Mouse (Mus musculus) limb, embryonic 15.5 days (tissue): Measurements from ENCODE around the gene Relb. TPM values are rescaled to one million over a fixed set of nuclear protein-coding genes. Genes with fewer than 3 reads are reported as not detected.

Experiments
- ATAC-seq: fragments of 200-750 bp; cut with Nextera tagmentation; 2 replicates; pipeline ENCODE4 v1.8.0; 2017; ENCODE audit warnings: low read depth, moderate TSS enrichment; ENCODE audit not compliant: insufficient number of reproducible peaks, low FRiP score, low TSS enrichment
- H3K27ac ChIP-seq: fragments of 300-500 bp; sonication (generic); 2 replicates; pipeline ENCODE4 v1.5.1; 2015; ENCODE audit warnings: moderate library complexity, mild to moderate bottlenecking, inconsistent platforms
- H3K27me3 ChIP-seq: fragments of 300-500 bp; sonication (generic); 2 replicates; pipeline ENCODE4 v1.6.1; 2015; ENCODE audit warnings: inconsistent platforms
- H3K36me3 ChIP-seq: fragments of 300-500 bp; sonication (generic); 2 replicates; pipeline ENCODE4 v1.6.1; 2015; ENCODE audit warnings: inconsistent platforms
- H3K4me1 ChIP-seq: fragments of 300-500 bp; sonication (generic); 2 replicates; pipeline ENCODE4 v1.6.1; 2015; ENCODE audit warnings: inconsistent platforms
- H3K4me2 ChIP-seq: fragments of 300-500 bp; sonication (generic); 2 replicates; pipeline ENCODE4 v1.6.1; 2015; ENCODE audit warnings: mild to moderate bottlenecking, inconsistent platforms
- H3K4me3 ChIP-seq: fragments of 300-500 bp; sonication (generic); 2 replicates; pipeline ENCODE4 v1.5.1; 2015; ENCODE audit warnings: mild to moderate bottlenecking, inconsistent platforms
- H3K9ac ChIP-seq: fragments of 300-500 bp; sonication (generic); 2 replicates; pipeline ENCODE4 v1.6.1; 2015; ENCODE audit warnings: inconsistent platforms
- H3K9me3 ChIP-seq: fragments of 300-500 bp; sonication (generic); 2 replicates; pipeline ENCODE4 v1.6.1; 2016; ENCODE audit warnings: inconsistent platforms
- WGBS: fragments of 180-500 bp; shearing (Covaris S2); methylation state at CpG from one replicate; pipeline ENCODE4 v1.1.7; 2015; 5-methylcytosine and 5-hydroxymethylcytosine counted together
- polyA plus RNA-seq: library from polyadenylated mRNA; unstranded; fragments of >200 nt; fragmentation: Nextera tagmentation; extraction: Ambion mirVana; gene quantifications from 2 replicates; pipeline ENCODE4 v1.2.1, GENCODE M21; 2015

The Relb gene
- polyA plus RNA-seq, 1 experiment from 2014 or later: 11.8 TPM

DNA sequence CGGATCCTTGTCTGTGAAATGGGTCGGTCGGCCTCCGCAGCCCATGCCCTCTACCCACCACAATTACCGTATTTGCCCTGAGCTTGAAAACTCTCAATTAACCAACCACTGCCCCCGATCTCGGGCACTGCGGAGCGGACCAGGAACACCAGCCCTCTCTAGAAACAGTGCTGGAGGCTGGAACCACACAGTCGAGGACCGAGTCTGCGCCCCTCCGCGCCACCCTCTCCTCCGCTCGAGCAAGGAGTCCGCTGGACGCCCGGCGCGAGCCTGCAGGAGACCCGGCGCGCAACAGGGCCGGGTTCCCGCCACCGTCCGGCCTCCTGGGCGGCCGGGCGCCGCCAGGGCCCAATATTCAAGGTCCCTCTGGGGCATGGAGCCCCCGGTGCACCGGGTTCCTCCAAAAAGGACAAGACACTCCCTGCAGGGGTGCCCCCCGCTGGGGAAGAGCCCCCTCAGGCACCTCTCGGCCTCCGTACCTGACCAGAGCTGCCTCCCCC, 35.3 kb upstream of the Relb start:
- Histone ChIP-seq H3K9ac (peak overlapping the region; percentile 100), H3K27me3 (no peaks in the 10 kb centered on the region), H3K4me2 (peak overlapping the region; percentile 88), H3K9me3 (no peaks in the 10 kb centered on the region), H3K4me1 (peaks cover 25% of the 10 kb centered on the region), H3K4me3 (peak overlapping the region; percentile 100), H3K27ac (peak overlapping the region; percentile 69), H3K36me3 (peaks cover 16% of the 10 kb centered on the region)
- under 1% methylated on average over 36 of the region's 37 CpGs for WGBS
- peak; percentile 24 for ATAC-seq

DNA sequence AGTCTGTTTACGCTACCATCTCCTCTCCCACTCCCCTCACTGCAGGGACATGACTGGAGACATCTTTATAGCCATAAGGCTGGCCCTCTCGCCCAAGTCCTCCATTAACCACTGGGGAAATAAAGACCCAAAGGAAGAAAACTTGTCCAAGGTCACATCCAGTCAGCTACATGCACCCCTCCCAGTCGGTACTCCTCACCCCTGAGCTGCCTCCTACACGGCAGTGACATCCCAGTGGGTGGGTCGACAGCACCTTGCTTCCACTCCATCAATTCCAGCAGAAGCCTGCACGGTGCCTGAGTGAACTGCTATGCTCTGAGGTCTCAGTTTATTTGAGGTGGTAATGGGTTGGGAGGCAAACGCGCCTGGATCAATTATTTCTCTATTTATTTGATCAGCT, 34.7 kb upstream of the Relb start:
- Histone ChIP-seq H3K4me1 (peaks cover 20% of the 10 kb centered on the region), H3K27me3 (no peaks in the 10 kb centered on the region), H3K4me3 (peak overlapping the region; percentile 100), H3K9me3 (no peaks in the 10 kb centered on the region), H3K9ac (peak overlapping the region; percentile 100), H3K27ac (no peak overlapping the region), H3K36me3 (peaks cover 21% of the 10 kb centered on the region), H3K4me2 (peak overlapping the region; percentile 88)
- WGBS: 16% methylated on average over 8 of the region's 8 CpGs
- ATAC-seq: no peak

DNA sequence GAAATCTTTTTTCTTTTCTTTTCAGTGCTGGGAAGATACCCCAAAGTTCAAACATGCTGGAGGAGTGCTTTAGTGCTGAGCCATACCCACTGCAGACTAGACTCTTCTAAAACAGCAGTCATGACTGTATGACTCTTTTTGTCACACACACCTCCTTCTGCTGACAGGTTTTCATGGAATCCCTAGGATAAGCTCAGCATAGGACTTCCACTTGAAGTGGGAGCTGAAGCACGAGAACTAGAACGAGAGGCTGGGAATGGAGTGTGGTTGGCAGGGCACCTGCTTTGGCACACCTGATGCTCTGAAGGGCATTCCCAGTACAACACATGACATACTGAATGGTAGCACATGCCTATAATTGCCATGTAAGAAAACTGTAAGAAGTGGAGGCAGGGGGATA, 23.4 kb upstream of the Relb start:
- Histone ChIP-seq H3K9me3 (no peaks in the 10 kb centered on the region), H3K4me2 (no peak overlapping the region), H3K4me3 (no peak overlapping the region), H3K27me3 (no peaks in the 10 kb centered on the region), H3K27ac (no peak overlapping the region), H3K9ac (no peak overlapping the region), H3K4me1 (no peaks in the 10 kb centered on the region), H3K36me3 (peaks cover 67% of the 10 kb centered on the region)
- 94% methylated on average over 2 of the region's 2 CpGs for WGBS
- no peak for ATAC-seq

DNA sequence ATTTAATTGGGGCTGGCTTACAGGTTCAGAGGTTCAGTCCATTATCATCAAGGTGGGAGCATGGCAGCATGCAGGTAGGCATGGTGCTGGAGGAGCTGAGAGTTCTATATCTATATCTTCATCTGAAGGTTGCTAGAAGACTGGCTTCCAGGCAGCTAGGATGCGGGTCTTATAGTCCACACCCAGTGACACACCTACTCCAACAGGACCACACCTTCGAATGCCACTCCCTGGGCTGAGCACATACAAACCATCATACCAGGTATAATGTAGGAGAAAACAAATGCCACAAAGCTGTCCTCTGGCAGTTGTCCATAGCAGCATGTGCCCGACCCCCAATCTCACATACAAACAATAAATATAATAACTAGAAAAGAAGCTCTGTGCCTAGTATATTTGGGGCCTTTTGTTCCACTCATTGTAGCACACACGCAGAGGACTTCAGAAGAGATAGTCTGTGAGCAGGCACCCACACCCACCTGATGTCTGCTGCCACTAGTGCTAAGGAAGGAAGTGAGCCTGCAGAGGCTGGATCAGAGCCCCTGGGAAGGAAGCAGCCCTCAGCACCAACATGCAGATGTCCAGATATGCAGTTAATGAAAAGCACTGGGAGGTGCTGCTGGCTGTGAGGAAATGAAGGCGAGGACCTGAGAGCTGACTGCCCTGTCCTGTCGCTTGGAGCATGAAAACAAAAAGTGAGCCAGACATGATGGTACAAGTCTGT, 22.0 kb upstream of the Relb start:
- no peaks in the 10 kb centered on the region for H3K9me3 ChIP-seq
- no peak overlapping the region for H3K27ac ChIP-seq
- no peak overlapping the region for H3K4me3 ChIP-seq
- H3K4me2 ChIP-seq: no peak overlapping the region
- H3K4me1 ChIP-seq: no peaks in the 10 kb centered on the region
- ATAC-seq: no peak
- H3K36me3 ChIP-seq: peaks cover 70% of the 10 kb centered on the region
- no peaks in the 10 kb centered on the region for H3K27me3 ChIP-seq
- no peak overlapping the region for H3K9ac ChIP-seq
- 87% methylated on average over 6 of the region's 6 CpGs for WGBS

DNA sequence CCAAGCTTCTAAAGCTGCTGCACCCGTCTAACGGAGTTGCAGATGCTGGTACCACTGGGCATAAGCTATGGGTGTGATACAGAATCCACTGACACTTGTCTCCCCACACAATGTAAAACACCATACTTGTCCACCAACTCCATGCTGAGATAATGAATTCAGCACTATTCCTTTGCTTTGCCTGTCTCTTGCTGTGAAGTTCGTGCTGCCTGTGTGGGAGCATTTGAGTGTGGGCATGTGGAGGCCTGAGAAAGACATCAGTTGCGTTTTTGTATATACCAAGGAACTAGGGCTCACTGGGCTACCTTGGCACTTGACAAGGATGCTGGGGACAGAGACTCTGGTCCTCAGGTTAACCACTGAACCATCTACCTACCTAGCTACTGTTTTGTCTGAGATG, 12.0 kb upstream of the Relb start:
- Histone ChIP-seq H3K27me3 (no peaks in the 10 kb centered on the region), H3K4me3 (no peak overlapping the region), H3K27ac (no peak overlapping the region), H3K4me1 (no peaks in the 10 kb centered on the region), H3K36me3 (peaks cover 96% of the 10 kb centered on the region), H3K9me3 (no peaks in the 10 kb centered on the region), H3K9ac (no peak overlapping the region), H3K4me2 (no peak overlapping the region)
- ATAC-seq: no peak
- WGBS: 91% methylated on average over 4 of the region's 4 CpGs

DNA sequence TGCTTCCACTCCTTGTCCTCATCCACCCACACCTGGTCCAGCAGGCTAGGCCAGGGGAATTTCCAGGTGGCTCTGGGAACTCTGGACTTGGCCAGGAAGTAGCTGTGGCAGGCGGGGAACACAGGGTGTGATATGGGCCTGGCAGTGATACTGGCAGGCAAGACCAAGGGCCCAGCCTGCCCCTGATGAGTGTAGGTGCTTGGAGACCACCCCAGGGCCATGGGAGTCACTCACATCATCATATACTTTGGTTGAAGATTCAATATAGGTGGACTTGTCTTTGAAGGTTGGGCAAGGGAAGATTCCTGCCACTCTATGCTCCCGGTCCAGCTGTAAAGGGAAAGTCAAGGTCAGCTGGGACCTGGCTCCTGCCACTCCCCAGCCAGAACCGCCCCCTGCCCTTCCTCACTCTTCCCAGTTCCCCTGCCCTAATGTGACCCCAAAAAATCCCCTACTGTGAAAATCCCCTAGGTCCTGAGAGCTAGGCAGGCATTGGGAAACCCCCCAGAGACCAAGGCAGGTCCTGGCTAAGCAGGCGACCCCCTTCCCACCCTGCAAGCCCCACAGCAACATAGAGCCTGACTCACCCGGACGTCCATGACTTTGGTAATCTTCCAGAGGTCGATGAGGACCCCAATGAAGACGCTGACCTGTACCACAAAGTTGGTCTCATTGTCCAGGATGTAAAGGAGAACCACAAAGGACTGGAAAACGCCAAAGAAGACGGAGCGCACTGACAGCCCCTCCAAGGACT, 6.0 kb upstream of the Relb start:
- peaks cover 85% of the 10 kb centered on the region for H3K36me3 ChIP-seq
- 85% methylated on average over 11 of the region's 11 CpGs for WGBS
- H3K4me3 ChIP-seq: no peak overlapping the region
- no peak overlapping the region for H3K9ac ChIP-seq
- H3K27ac ChIP-seq: no peak overlapping the region
- H3K9me3 ChIP-seq: no peaks in the 10 kb centered on the region
- H3K27me3 ChIP-seq: no peaks in the 10 kb centered on the region
- no peaks in the 10 kb centered on the region for H3K4me1 ChIP-seq
- H3K4me2 ChIP-seq: no peak overlapping the region
- no peak for ATAC-seq

DNA sequence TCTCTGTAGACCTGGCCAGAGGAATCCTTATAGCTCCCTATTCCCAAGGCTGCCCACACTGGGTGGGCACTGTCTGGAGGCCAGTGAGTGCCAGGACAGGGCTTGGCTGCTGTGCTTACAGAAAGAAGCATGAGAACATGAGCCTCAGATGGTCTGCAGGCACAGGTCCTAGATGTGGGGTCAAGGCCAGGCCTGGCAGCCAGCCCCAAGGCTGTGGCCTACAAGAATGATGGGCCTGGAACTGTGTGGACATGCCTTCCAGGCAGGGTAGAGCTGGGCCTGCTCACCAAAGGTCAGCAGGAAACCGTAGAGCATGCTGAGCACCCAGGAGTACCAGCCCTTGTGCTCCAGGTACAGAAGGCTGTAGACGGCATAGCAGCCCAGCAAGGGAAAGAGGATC, 5.4 kb upstream of the Relb start:
- Histone ChIP-seq H3K4me2 (no peak overlapping the region), H3K9me3 (no peaks in the 10 kb centered on the region), H3K4me3 (no peak overlapping the region), H3K9ac (no peak overlapping the region), H3K27me3 (no peaks in the 10 kb centered on the region), H3K27ac (no peak overlapping the region), H3K4me1 (peaks cover 4% of the 10 kb centered on the region; the same call in 1 of the 2 replicates), H3K36me3 (peaks cover 78% of the 10 kb centered on the region)
- WGBS: 91% methylated on average over 2 of the region's 2 CpGs
- no peak for ATAC-seq

DNA sequence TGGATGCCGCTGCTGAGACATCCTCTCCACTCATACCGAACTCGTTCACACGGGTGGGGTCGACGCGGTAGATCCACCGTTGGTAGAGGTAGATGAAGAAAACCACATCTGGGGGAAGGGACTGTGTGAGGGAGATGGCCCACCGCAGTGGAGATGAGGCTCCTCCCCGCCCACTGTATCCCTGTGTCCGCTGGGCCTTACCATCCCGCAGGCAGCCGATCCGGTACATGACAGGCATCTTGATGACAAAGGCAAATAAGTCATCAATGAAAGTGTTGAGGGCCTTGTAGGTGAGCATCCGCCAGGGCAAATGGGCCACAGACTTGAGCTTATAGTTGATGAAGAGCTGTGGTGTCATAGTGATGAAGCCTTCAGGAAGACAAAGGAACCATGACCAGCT, 4.6 kb upstream of the Relb start:
- no peak overlapping the region for H3K9ac ChIP-seq
- no peak overlapping the region for H3K27ac ChIP-seq
- WGBS: 92% methylated on average over 15 of the region's 15 CpGs
- peaks cover 71% of the 10 kb centered on the region for H3K36me3 ChIP-seq
- no peaks in the 10 kb centered on the region for H3K27me3 ChIP-seq
- H3K4me2 ChIP-seq: no peak overlapping the region
- H3K9me3 ChIP-seq: no peaks in the 10 kb centered on the region
- ATAC-seq: no peak
- H3K4me3 ChIP-seq: no peak overlapping the region
- H3K4me1 ChIP-seq: peaks cover 7% of the 10 kb centered on the region; the same call in 1 of the 2 replicates

DNA sequence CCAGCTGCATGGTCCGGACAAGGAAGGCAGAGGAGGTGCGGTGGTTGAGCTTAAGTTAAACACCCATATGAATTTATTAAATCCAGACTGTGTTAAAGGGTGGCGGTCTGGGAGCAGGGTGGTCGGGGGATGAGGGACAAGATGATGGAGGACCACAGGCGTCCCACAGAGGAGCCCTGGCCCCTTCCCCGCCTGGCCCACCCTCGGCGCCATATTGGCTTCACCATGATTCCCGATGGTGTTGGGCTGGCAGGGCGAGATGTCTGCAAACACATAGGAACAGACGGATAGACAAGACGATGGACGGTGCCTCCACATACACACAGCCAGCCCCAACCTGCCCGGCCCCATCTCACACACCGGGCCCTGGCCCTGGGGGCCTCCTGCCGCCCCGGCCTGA, 4.0 kb upstream of the Relb start:
- 86% methylated on average over 17 of the region's 17 CpGs for WGBS
- no peak for ATAC-seq
- no peaks in the 10 kb centered on the region for H3K9me3 ChIP-seq

DNA sequence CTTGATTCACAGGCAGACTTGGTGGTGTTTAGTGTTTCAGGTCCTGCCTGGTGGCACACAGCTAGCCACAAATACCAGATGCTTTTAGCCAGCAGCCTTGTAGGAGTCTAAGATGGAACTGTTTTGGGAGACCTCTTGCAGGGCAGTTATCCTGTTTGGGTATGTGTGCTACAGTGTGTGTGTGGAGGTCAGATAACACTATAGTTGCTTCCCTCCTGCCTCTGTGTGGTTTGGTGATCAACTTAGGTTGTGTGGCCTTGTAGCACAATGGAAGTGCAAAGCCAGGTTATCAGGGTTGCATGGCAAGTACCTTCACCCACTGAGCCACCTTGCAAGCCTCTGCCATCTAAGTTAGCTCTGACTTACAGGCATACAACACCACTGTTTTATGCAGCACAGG, 3.5 kb upstream of the Relb start:
- H3K9me3 ChIP-seq: no peaks in the 10 kb centered on the region
- H3K4me3 ChIP-seq: no peak overlapping the region
- ATAC-seq: no peak
- H3K36me3 ChIP-seq: peaks cover 59% of the 10 kb centered on the region
- H3K4me2 ChIP-seq: no peak overlapping the region
- H3K27me3 ChIP-seq: no peaks in the 10 kb centered on the region
- no peak overlapping the region for H3K9ac ChIP-seq
- H3K4me1 ChIP-seq: peaks cover 15% of the 10 kb centered on the region; the same call in 1 of the 2 replicates
- no peak overlapping the region for H3K27ac ChIP-seq

More for the DNA sequence above, 4.0 kb upstream of the Relb start:
- Histone ChIP-seq H3K27me3 (no peaks in the 10 kb centered on the region), H3K4me1 (peaks cover 11% of the 10 kb centered on the region; the same call in 1 of the 2 replicates), H3K27ac (no peak overlapping the region), H3K9ac (no peak overlapping the region), H3K4me2 (no peak overlapping the region), H3K36me3 (peaks cover 64% of the 10 kb centered on the region), H3K4me3 (no peak overlapping the region)

DNA sequence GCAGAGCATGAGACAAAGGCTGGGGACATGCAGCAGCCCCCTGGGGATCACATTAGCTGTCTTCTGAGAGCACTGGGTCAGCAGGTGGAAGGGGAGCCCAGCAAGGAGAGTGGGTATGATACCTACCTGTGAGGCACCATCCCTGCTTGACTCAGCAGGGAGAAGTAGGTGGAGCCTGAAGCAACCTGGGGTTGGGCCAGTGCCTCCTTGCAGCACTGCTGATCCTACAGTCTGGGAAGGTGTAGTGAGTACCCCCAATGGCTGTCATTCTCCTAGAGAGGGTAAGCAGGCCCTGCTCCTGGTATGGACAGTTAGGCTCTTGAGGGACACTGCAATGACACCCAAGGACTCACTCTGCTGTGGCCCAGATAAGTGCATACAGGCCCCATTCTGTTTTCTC, 3.0 kb upstream of the Relb start:
- Histone ChIP-seq H3K4me2 (no peak overlapping the region), H3K4me3 (no peak overlapping the region), H3K36me3 (peaks cover 55% of the 10 kb centered on the region), H3K27me3 (no peaks in the 10 kb centered on the region), H3K9me3 (no peaks in the 10 kb centered on the region), H3K9ac (no peak overlapping the region), H3K27ac (no peak overlapping the region), H3K4me1 (peaks cover 16% of the 10 kb centered on the region; the same call in 1 of the 2 replicates)
- no peak for ATAC-seq
